Mouse (Mus musculus): ENCODE data around the gene Jarid2.

GRCm38 (mm10) chr13:44921095-44921494 is 191.8 kb downstream of the Jarid2 start:
- TF ChIP-seq CTCF (IDR thresholded peaks at IDR 0.05; ENCODE audit: control insufficient read depth, insufficient read depth, insufficient replicate concordance, low read depth, low read length) (no peak), POLR2A (IDR thresholded peaks at IDR 0.05; ENCODE audit: control insufficient read depth, low read depth, low read length) (no peak)

All from testis, adult 2 months (tissue).